Comparison of ENCODE assay signal across 17 mouse cellular contexts in the genomic region with DNA sequence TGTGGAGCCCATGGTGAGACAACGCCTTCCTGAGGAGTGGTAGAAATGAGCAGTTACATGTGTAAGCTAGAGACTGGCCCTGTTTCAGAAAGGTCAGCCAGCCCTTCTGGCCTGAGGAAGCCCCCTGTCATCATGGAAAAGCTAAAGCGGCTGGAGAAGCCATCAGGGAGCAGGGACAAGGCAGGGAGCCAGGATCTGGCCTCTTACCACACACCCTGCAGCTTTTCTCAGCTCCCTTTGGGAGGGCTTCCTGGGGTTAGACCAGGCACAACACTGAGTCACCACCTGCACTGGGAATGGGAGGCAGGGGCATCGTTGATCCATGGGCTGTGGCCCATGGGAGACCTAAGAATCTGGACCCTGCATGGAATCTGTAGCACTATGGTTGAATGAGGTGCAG. TPM values are rescaled to one million over a fixed set of nuclear protein-coding genes. Genes with fewer than 3 reads are reported as not detected.
DNase-seq lines count a peak whose midpoint lies in the region; ATAC-seq lines count a peak whose summit lies in the region.
"Had no signal": no experiment of that assay in that cellular context is flagged by ENCODE, and none has a peak within 500 bp of the region (broad histone marks: within the 10 kb centered on the region; RNA-seq: fewer than 3 reads in every experiment).

No protein-coding gene starts in this region.

- peaks cover 8% of the 10 kb centered on the region for H3K4me1 ChIP-seq in heart, embryonic 11.5 days (ENCODE audit: control insufficient read depth, insufficient read depth, low read length)
- H3K4me1 ChIP-seq in lung, embryonic 16.5 days (replicated peaks; ENCODE audit: control insufficient read depth, insufficient read depth, low read length), result peaks cover 5% of the 10 kb centered on the region; the same call in 1 of the 2 replicates
- H3K4me1 ChIP-seq: limb, embryonic 12.5 days; neural tube, embryonic 12.5 days had no signal

- WGBS in heart, embryonic 11.5 days (ENCODE audit: insufficient replicate concordance), result 44% methylated on average over 3 of the region's 3 CpGs
- 46% methylated on average over 3 of the region's 3 CpGs for WGBS in lung, embryonic 16.5 days

- no peaks in the 10 kb centered on the region for H3K36me3 ChIP-seq in heart, embryonic 11.5 days (ENCODE audit: control insufficient read depth, insufficient read depth, low read length)
- H3K36me3 ChIP-seq in lung, embryonic 16.5 days (ENCODE audit: control insufficient read depth, insufficient read depth, low read length), result no peaks in the 10 kb centered on the region
- H3K36me3 ChIP-seq: limb, embryonic 12.5 days; neural tube, embryonic 12.5 days had no signal

- no peaks in the 10 kb centered on the region for H3K9me3 ChIP-seq in heart, embryonic 11.5 days (replicated peaks; ENCODE audit: control insufficient read depth, low read length)
- H3K9me3 ChIP-seq in lung, embryonic 16.5 days (ENCODE audit: control insufficient read depth, low read length), result no peaks in the 10 kb centered on the region
- H3K9me3 ChIP-seq: neural tube, embryonic 12.5 days had no signal

- H3K9ac ChIP-seq in heart, embryonic 11.5 days (ENCODE audit: low read depth, low read length), result no peak overlapping the region
- no peak overlapping the region for H3K9ac ChIP-seq in lung, embryonic 16.5 days (ENCODE audit: low read length)
- H3K9ac ChIP-seq: limb, embryonic 12.5 days; liver, postnatal 0 days; neural tube, embryonic 12.5 days had no signal

- ATAC-seq in heart, embryonic 11.5 days (replicated peaks; ENCODE audit: insufficient number of reproducible peaks, low FRiP score, low TSS enrichment), result no peak
- ATAC-seq in lung, embryonic 16.5 days (ENCODE audit: low read depth), result peak; percentile 62; the same call in 1 of the 2 replicates
- ATAC-seq: hindbrain, postnatal 0 days; liver, postnatal 0 days; midbrain, embryonic 16.5 days had no signal

- H3K27ac ChIP-seq in heart, embryonic 11.5 days (ENCODE audit: low read depth, low read length), result no peak overlapping the region
- no peak overlapping the region for H3K27ac ChIP-seq in lung, embryonic 16.5 days (ENCODE audit: low read length)
- H3K27ac ChIP-seq: hindbrain, postnatal 0 days; limb, embryonic 12.5 days; neural tube, embryonic 12.5 days had no signal

- intact Hi-C loops in gastrocnemius, postnatal 14 days (cut with DNase I; ENCODE audit: low total_unique reads), result no loop called here

- no peak overlapping the region for H3K4me2 ChIP-seq in heart, embryonic 11.5 days
- no peak overlapping the region for H3K4me2 ChIP-seq in lung, embryonic 16.5 days (ENCODE audit: low read depth, low read length)
- H3K4me2 ChIP-seq: limb, embryonic 12.5 days; neural tube, embryonic 12.5 days had no signal

- peak; percentile 99 for DNase-seq in heart, adult 11 months
- DNase-seq in adipocyte (ENCODE audit: low spot score), result peak; percentile 12
- peak; percentile 52 for DNase-seq in gastrocnemius, postnatal 14 days
- DNase-seq in spleen, postnatal 14 days (ENCODE audit: low spot score in 2 of 2), result no peak
- DNase-seq in testis, postnatal 14 days (ENCODE audit: low spot score), result no peak
- no peak for DNase-seq in retina, postnatal 1 day
- DNase-seq: B cell, adult 2 months; cerebellum, adult 8-10 months; kidney, adult 8-10 months; liver, postnatal 0 days had no signal

- no peak overlapping the region for H3K4me3 ChIP-seq in heart, embryonic 11.5 days (ENCODE audit: low read depth, low read length)
- H3K4me3 ChIP-seq in lung, embryonic 16.5 days (ENCODE audit: low read length), result no peak overlapping the region
- H3K4me3 ChIP-seq: limb, embryonic 12.5 days; neural tube, embryonic 12.5 days had no signal

- H3K27me3 ChIP-seq in heart, embryonic 11.5 days (ENCODE audit: control insufficient read depth, insufficient read depth, low read length), result no peaks in the 10 kb centered on the region
- H3K27me3 ChIP-seq in lung, embryonic 16.5 days (ENCODE audit: control insufficient read depth, insufficient read depth, low read depth, low read length), result no peaks in the 10 kb centered on the region
- H3K27me3 ChIP-seq: limb, embryonic 12.5 days; neural tube, embryonic 12.5 days had no signal

RNA-seq across cellular contexts. Expression of a gene that starts 11.5 kb away (rescaled TPM):
- 0.04 and 0.10 TPM in 2 replicates for polyA plus RNA-seq in heart, embryonic 11.5 days (2014; fragmentation: Nextera tagmentation; extraction: Ambion mirVana)
- total RNA-seq in gastrocnemius, postnatal 14 days (2021), result not detected
- polyA plus RNA-seq in lung, embryonic 16.5 days (2015; fragmentation: Nextera tagmentation; extraction: Ambion mirVana), result 0.04 and 0.08 TPM in 2 replicates
- polyA plus RNA-seq: forebrain, embryonic 11.5 days; limb, embryonic 12.5 days had no signal

Comparison
In these comparisons a context has a peak if more than half of its experiments do, and no peak if none do; other contexts are left out.
1. DNase-seq: peak in heart, adult 11 months (single experiment), adipocyte (single experiment) and gastrocnemius, postnatal 14 days (single experiment); none in spleen, postnatal 14 days (0 of 2), testis, postnatal 14 days (single experiment) and retina, postnatal 1 day (single experiment).